Mouse (Mus musculus) neutrophil, adult 5-6 weeks (primary cell): ENCODE results near the gene Pigm. TPM values are rescaled to one million over a fixed set of nuclear protein-coding genes. Genes with fewer than 3 reads are reported as not detected.

ENCODE experiments used
- total RNA-seq: library from RNA; stranded (forward); fragments of 200-1000 nt; gene quantifications from 2 replicates; pipeline ENCODE4 v1.2.3, GENCODE M21; 2017

The Pigm gene
- total RNA-seq, 1 experiment from 2014 or later: 27.8 TPM

Other genes with a start within 250 kb of the Pigm start
- gene Pex19, start 249.8 kb upstream of the Pigm start, total RNA-seq: 41.4 and 52.2 TPM in 2 replicates
- 185 and 197 TPM in 2 replicates for gene Dcaf8, start 228.5 kb upstream of the Pigm start, total RNA-seq
- 6.6 and 8.5 TPM in 2 replicates for gene Pea15a, start 169.7 kb upstream of the Pigm start, total RNA-seq
- gene Casq1, start 156.7 kb upstream of the Pigm start, total RNA-seq: not detected in 2 replicates
- gene Atp1a4, start 118.1 kb upstream of the Pigm start, total RNA-seq: not detected in 2 replicates
- gene Igsf8, start 114.9 kb upstream of the Pigm start, total RNA-seq: 9.0 and 10.1 TPM in 2 replicates
- gene Atp1a2, start 78.5 kb upstream of the Pigm start, total RNA-seq: not detected in 2 replicates
- gene Kcnj9, start 47.2 kb upstream of the Pigm start, total RNA-seq: not detected in 2 replicates
- gene Kcnj10, start 35.3 kb upstream of the Pigm start, total RNA-seq: not detected in 2 replicates
- gene Slamf9, start 98.8 kb downstream of the Pigm start, total RNA-seq: 2.9 and 4.1 TPM in 2 replicates
- 3.2 and 4.3 TPM in 2 replicates for gene Igsf9, start 105.2 kb downstream of the Pigm start, total RNA-seq
- gene Tagln2, start 123.5 kb downstream of the Pigm start, total RNA-seq: 181 and 198 TPM in 2 replicates
- 3.9 and 4.4 TPM in 2 replicates for gene Cfap45, start 144.3 kb downstream of the Pigm start, total RNA-seq
- gene Vsig8, start 179.4 kb downstream of the Pigm start, total RNA-seq: not detected in 2 replicates
- 1.9 and 2.3 TPM in 2 replicates for gene Slamf8, start 214.0 kb downstream of the Pigm start, total RNA-seq
- 0.35 TPM in 1 of 2 replicates, not detected in the other for gene Fcrl6, start 226.0 kb downstream of the Pigm start, total RNA-seq